Mouse (Mus musculus) forebrain, embryonic 11.5 days (tissue): Measurements from ENCODE around the gene Parp3. TPM values are rescaled to one million over a fixed set of nuclear protein-coding genes. Genes with fewer than 3 reads are reported as not detected.
A peak's percentile ranks its signal among the peaks of the same experiment; 100 is the strongest.

Experiments used
- ATAC-seq: fragments of 200-750 bp; cut with Nextera tagmentation; replicated peaks from 2 replicates; pipeline ENCODE4 v1.8.0; 2017; ENCODE audit warnings: moderate TSS enrichment; ENCODE audit not compliant: low FRiP score
- DNase-seq: peaks from one replicate; pipeline ENCODE4 v3.0.0-alpha.2; 2017; ENCODE audit warnings: low spot score
- H3K27ac ChIP-seq: fragments of 300-500 bp; sonication (generic); 2 replicates; pipeline ENCODE4 v1.5.1; 2014; ENCODE audit warnings: low read depth, low read length
- H3K27me3 ChIP-seq: fragments of 300-500 bp; sonication (generic); 2 replicates; pipeline ENCODE4 v1.6.1; 2014; ENCODE audit warnings: mild to moderate bottlenecking, low read length, mixed read lengths; ENCODE audit not compliant: control insufficient read depth, insufficient read depth
- H3K36me3 ChIP-seq: fragments of 300-500 bp; sonication (generic); 2 replicates; pipeline ENCODE4 v1.6.1; 2014; ENCODE audit warnings: mild to moderate bottlenecking, low read length, moderate library complexity, mixed read lengths; ENCODE audit not compliant: control insufficient read depth, insufficient read depth
- H3K4me1 ChIP-seq: fragments of 300-500 bp; sonication (generic); replicated peaks from 2 replicates; pipeline ENCODE4 v1.6.1; 2014; ENCODE audit warnings: low read length, mixed read lengths; ENCODE audit not compliant: control insufficient read depth, insufficient read depth
- H3K4me2 ChIP-seq: fragments of 300-500 bp; sonication (generic); 2 replicates; pipeline ENCODE4 v1.6.1; 2014; ENCODE audit warnings: low read depth, mild to moderate bottlenecking, low read length, moderate library complexity, mixed read lengths; ENCODE audit not compliant: severe bottlenecking
- H3K4me3 ChIP-seq: fragments of 300-500 bp; sonication (generic); 2 replicates; pipeline ENCODE4 v1.5.1; 2014; ENCODE audit warnings: low read depth, low read length
- H3K9ac ChIP-seq: fragments of 300-500 bp; sonication (generic); 2 replicates; pipeline ENCODE4 v1.6.1; 2014; ENCODE audit warnings: low read length
- H3K9me3 ChIP-seq: fragments of 300-500 bp; sonication (generic); 2 replicates; pipeline ENCODE4 v1.6.1; 2016; ENCODE audit warnings: low read length, mixed read lengths; ENCODE audit not compliant: control insufficient read depth
- WGBS: fragments of 180-500 bp; shearing (Covaris S2); extraction: QIAGEN DNeasy Blood & Tissue Kit; methylation state at CpG from one replicate; pipeline ENCODE4 v1.1.7; 2014; 5-methylcytosine and 5-hydroxymethylcytosine counted together
- polyA plus RNA-seq: library from polyadenylated mRNA; unstranded; fragments of >200 nt; fragmentation: Nextera tagmentation; extraction: Ambion mirVana; gene quantifications from 2 replicates; pipeline ENCODE4 v1.2.1, GENCODE M21; 2014

The Parp3 gene
- polyA plus RNA-seq, 1 experiment from 2014 or later = 1.2 TPM

GRCm38 (mm10) chr9:106452351-106452750, 24.4 kb downstream of the Parp3 start:
- 20% methylated on average over 6 of the region's 6 CpGs for WGBS
- no peaks in the 10 kb centered on the region for H3K9me3 ChIP-seq
- H3K27ac ChIP-seq = peak overlapping the region; percentile 89
- H3K9ac ChIP-seq = peak overlapping the region; percentile 98
- H3K36me3 ChIP-seq = no peaks in the 10 kb centered on the region
- ATAC-seq (no peak), DNase-seq (no peak)
- no peaks in the 10 kb centered on the region for H3K27me3 ChIP-seq
- peak overlapping the region; percentile 73 for H3K4me2 ChIP-seq
- H3K4me1 ChIP-seq = peaks cover 46% of the 10 kb centered on the region
- H3K4me3 ChIP-seq = peak overlapping the region; percentile 85

DNA sequence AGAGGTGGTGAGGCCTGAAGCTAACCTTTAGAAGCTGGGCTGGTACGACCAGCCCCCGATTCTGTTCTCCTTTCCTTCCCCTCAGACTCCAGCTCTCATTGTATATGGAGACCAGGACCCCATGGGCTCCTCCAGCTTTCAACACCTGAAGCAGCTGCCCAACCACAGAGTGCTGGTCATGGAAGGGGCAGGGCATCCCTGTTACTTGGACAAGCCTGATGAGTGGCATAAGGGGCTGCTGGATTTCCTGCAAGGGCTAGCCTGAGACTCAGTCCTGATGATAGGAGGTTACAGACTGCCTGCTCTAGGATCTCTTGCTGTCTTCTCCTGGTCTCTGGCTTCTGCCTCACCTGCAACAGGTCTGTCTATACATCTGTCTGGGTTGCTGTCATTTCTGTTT, 24.9 kb downstream of the Parp3 start:
- Histone ChIP-seq H3K9ac (peak overlapping the region; percentile 24; the same call in 1 of the 2 replicates), H3K4me3 (no peak overlapping the region; the same call in 1 of the 2 replicates), H3K27me3 (no peaks in the 10 kb centered on the region), H3K9me3 (no peaks in the 10 kb centered on the region), H3K4me1 (peaks cover 41% of the 10 kb centered on the region), H3K4me2 (peak overlapping the region; percentile 73; the same call in 1 of the 2 replicates), H3K36me3 (no peaks in the 10 kb centered on the region), H3K27ac (no peak overlapping the region)
- WGBS = 58% methylated on average over 2 of the region's 2 CpGs
- ATAC-seq (no peak), DNase-seq (no peak)

- no peak overlapping the region for H3K27ac ChIP-seq
- ATAC-seq = no peak
- no peak overlapping the region for H3K9ac ChIP-seq
- WGBS = 74% methylated on average over 11 of the region's 11 CpGs
- DNase-seq = no peak
- no peaks in the 10 kb centered on the region for H3K27me3 ChIP-seq
- H3K9me3 ChIP-seq = no peaks in the 10 kb centered on the region
- H3K36me3 ChIP-seq = no peaks in the 10 kb centered on the region
- peaks cover 38% of the 10 kb centered on the region for H3K4me1 ChIP-seq
- H3K4me2 ChIP-seq = no peak overlapping the region
- H3K4me3 ChIP-seq = no peak overlapping the region
Observed at GRCm38 (mm10) chr9:106451298-106451697, 25.5 kb downstream of the Parp3 start.

GRCm38 (mm10) chr9:106450661-106451060, 26.1 kb downstream of the Parp3 start:
- H3K9me3 ChIP-seq = no peaks in the 10 kb centered on the region
- DNase-seq (no peak), ATAC-seq (no peak)
- H3K27me3 ChIP-seq = no peaks in the 10 kb centered on the region
- no peaks in the 10 kb centered on the region for H3K36me3 ChIP-seq
- no peak overlapping the region for H3K27ac ChIP-seq
- no peak overlapping the region for H3K4me2 ChIP-seq
- no peak overlapping the region for H3K9ac ChIP-seq
- no peak overlapping the region for H3K4me3 ChIP-seq
- 23% methylated on average over 9 of the region's 9 CpGs for WGBS
- H3K4me1 ChIP-seq = peaks cover 31% of the 10 kb centered on the region

- ATAC-seq (no peak), DNase-seq (no peak)
- H3K4me3 ChIP-seq = no peak overlapping the region
- H3K27me3 ChIP-seq = no peaks in the 10 kb centered on the region
- H3K4me1 ChIP-seq = peaks cover 27% of the 10 kb centered on the region
- no peaks in the 10 kb centered on the region for H3K9me3 ChIP-seq
- WGBS = 92% methylated on average over 8 of the region's 8 CpGs
- H3K9ac ChIP-seq = no peak overlapping the region
- no peak overlapping the region for H3K27ac ChIP-seq
- no peaks in the 10 kb centered on the region for H3K36me3 ChIP-seq
- no peak overlapping the region for H3K4me2 ChIP-seq
Observed at GRCm38 (mm10) chr9:106449947-106450346, 26.8 kb downstream of the Parp3 start.

DNA sequence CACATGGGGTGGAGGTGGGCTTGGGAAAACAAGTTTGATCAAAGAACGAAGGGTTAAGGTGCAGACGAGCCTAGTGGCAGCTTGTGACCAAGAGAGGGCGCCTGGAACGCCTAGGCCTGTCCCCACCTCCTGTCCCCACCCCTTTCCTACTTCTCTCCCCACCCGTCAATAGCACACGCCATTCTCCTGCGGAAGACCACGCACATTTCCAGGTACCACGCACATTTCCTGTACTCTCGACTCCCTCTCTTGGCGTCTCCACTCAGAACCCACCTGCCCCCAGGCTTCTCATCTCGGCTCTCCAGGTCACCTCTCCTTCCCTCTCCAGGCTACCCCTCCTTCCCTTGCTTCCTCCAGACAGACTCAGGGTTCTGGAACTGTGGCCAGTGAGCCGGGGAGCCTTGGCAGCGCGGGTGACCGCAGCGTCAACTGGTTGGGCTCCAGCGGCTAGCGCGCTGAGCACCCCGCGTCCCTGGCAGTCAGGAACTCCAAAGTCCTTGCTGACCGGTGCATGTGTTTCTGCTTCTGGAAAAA, 28.2 kb downstream of the Parp3 start:
- Histone ChIP-seq H3K4me3 (peak overlapping the region; percentile 29), H3K27me3 (no peaks in the 10 kb centered on the region), H3K27ac (no peak overlapping the region), H3K9ac (peak overlapping the region; percentile 54), H3K4me2 (peak overlapping the region; percentile 61), H3K4me1 (peaks cover 27% of the 10 kb centered on the region), H3K9me3 (no peaks in the 10 kb centered on the region), H3K36me3 (no peaks in the 10 kb centered on the region)
- DNase-seq (peak; percentile 77), ATAC-seq (peak; percentile 33)
- 2% methylated on average over 23 of the region's 23 CpGs for WGBS

DNA sequence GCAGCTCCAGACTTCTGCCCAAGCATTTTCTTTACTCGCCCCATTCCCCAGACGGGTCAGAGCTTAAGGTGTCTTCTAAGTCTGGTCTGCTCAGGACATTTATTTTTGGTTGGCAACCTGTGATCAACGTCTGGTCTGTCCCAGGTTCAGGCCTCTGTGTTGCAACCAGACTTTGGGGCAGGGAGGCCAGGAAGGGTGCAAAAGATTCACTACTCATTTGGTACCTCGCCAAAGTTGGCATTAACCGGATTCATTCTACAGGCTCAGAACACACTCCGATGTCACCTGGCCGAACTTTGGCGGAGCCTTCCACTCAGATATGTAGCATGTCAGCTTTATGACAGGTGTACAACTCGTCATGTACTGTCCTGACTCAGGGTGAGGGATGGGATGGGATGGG, 28.8 kb downstream of the Parp3 start:
- WGBS = 40% methylated on average over 9 of the region's 9 CpGs
- H3K4me3 ChIP-seq = peak overlapping the region; percentile 37; the same call in 1 of the 2 replicates

GRCm38 (mm10) chr9:106447348-106447747, 29.4 kb downstream of the Parp3 start, which contains the start of the genes Abhd14b and Abhd14a:
Gene Abhd14b, plus strand, starts transcription at chr9:106447459.
Gene Abhd14a, minus strand, starts transcription at chr9:106447678.
- Histone ChIP-seq H3K4me1 (peaks cover 19% of the 10 kb centered on the region), H3K9me3 (no peaks in the 10 kb centered on the region), H3K9ac (peak within 1 kb of the TSS; percentile 54), H3K4me2 (peak within 1 kb of the TSS; percentile 61), H3K27ac (no peak within 1 kb of the TSS; the same call in 1 of the 2 replicates), H3K36me3 (no peaks in the 10 kb centered on the region), H3K27me3 (no peaks in the 10 kb centered on the region), H3K4me3 (peak within 1 kb of the TSS; percentile 37)
- 0% methylated on average over 24 of the region's 24 CpGs for WGBS
- DNase-seq (peak; percentile 95), ATAC-seq (peak; percentile 80)

More for the DNA sequence above, 28.8 kb downstream of the Parp3 start:
- Histone ChIP-seq H3K9me3 (no peaks in the 10 kb centered on the region), H3K27me3 (no peaks in the 10 kb centered on the region), H3K9ac (no peak overlapping the region; the same call in 1 of the 2 replicates), H3K27ac (no peak overlapping the region), H3K36me3 (no peaks in the 10 kb centered on the region), H3K4me2 (peak overlapping the region; percentile 61), H3K4me1 (peaks cover 25% of the 10 kb centered on the region)
- no peak; the same call in 1 of the 2 replicates for ATAC-seq
- DNase-seq = no peak

GRCm38 (mm10) chr9:106444836-106445235, 31.9 kb downstream of the Parp3 start:
- Histone ChIP-seq H3K4me2 (no peak overlapping the region), H3K9me3 (no peaks in the 10 kb centered on the region), H3K4me3 (no peak overlapping the region), H3K36me3 (no peaks in the 10 kb centered on the region), H3K27ac (no peak overlapping the region), H3K4me1 (peaks cover 11% of the 10 kb centered on the region; the same call in 1 of the 2 replicates), H3K27me3 (no peaks in the 10 kb centered on the region), H3K9ac (no peak overlapping the region)
- ATAC-seq (no peak), DNase-seq (peak; percentile 41)
- 85% methylated on average over 4 of the region's 4 CpGs for WGBS
